Mouse (Mus musculus) left cerebral cortex, postnatal 25 days (tissue): ENCODE data around the gene Rnf4. TPM values are rescaled to one million over a fixed set of nuclear protein-coding genes. Genes with fewer than 3 reads are reported as not detected.

Experiments used
- DNase-seq, 2 experiments: peaks; one replicate each; pipeline ENCODE4 v3.0.0; 2022; ENCODE audit warnings: low spot score in 2 of 2, mixed read lengths in 1 of 2
- intact Hi-C: fragments of 180-260 bp; cut with DNase I; formaldehyde crosslinking; loops from one replicate; pipeline ENCODE4 v1.15.1; 2025
- total RNA-seq, 2 experiments: library from RNA; stranded (reverse); gene quantifications; 2 replicates each; pipeline ENCODE4 v1.2.3; 2021

Gene Rnf4
- total RNA-seq, 2 experiments from 2014 or later = 86.9 to 89.8 TPM

DNA sequence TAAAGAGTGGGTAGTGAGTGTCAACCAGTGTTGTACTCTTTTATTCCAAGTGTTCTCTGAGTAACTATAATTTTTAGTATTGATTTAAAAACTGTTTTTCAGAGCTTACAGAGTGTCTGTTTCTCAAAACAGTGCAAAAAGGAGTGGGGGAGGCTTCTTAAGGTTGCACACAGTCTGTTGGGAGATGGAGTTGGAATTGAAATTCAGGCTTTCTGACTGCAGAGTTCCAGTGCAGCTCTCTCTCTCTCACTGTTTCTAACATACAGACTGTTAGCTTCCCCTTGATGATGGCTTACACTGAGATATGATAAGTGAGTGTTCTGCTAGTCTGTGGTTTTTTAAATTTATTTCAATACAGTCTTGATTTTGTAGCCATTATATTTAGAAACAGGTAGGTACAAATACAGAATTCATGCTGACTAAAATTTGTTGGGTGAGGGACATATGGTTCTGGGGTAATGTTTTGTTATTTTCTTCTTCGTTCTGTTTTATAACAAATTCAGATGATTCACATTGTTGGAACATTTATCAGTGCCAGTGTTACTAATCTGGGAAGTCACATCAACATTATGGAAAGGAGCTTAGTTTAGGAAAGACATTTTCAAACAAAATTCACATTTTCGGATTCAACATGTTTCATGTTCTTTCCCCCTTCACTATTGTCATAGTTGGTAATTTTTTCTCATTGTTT is 59.9 kb downstream of the Rnf4 start:
- DNase-seq = peak in 1 of 2 experiments; percentile 43
- intact Hi-C loops = no loop called here

GRCm38 (mm10) chr5:34397866-34398265 is 61.8 kb downstream of the Rnf4 start:
- intact Hi-C loops = no loop called here

GRCm38 (mm10) chr5:34398326-34398725 is 62.2 kb downstream of the Rnf4 start:
- no peak for DNase-seq
- intact Hi-C loops = no loop called here

More at GRCm38 (mm10) chr5:34397866-34398265, 61.8 kb downstream of the Rnf4 start:
- no peak for DNase-seq

Other genes with a start within 250 kb of the Rnf4 start
- gene Poln, start 166.8 kb upstream of the Rnf4 start, total RNA-seq = 1 to 10 TPM; 1.7 to 1.8 TPM
- 1 to 10 TPM; 6.1 to 7.7 TPM for gene Haus3, start 166.8 kb upstream of the Rnf4 start, total RNA-seq
- gene Mxd4, start 148.6 kb upstream of the Rnf4 start, total RNA-seq = 10 to 100 TPM; 77.6 to 96.5 TPM
- gene Zfyve28, start 47.8 kb upstream of the Rnf4 start, total RNA-seq = 10 to 100 TPM; 40.6 to 62.2 TPM
- 1 to 10 TPM in 1 of 2 experiments, under 1 TPM in 1; 0.71 to 1.1 TPM for gene Cfap99, start 47.7 kb upstream of the Rnf4 start, total RNA-seq
- gene Fam193a, start 33.6 kb downstream of the Rnf4 start, total RNA-seq = 10 to 100 TPM; 38.1 to 39.7 TPM
- gene Tnip2, start 177.7 kb downstream of the Rnf4 start, total RNA-seq = 10 to 100 TPM; 13.0 to 13.1 TPM
- 1 to 10 TPM; 2.1 to 4.9 TPM for gene Sh3bp2, start 189.5 kb downstream of the Rnf4 start, total RNA-seq
- 100 to 1,000 TPM; 415 to 423 TPM for gene Add1, start 237.4 kb downstream of the Rnf4 start, total RNA-seq